Mouse (Mus musculus) lung, adult 2 months (tissue): Measurements from ENCODE around the gene Ryr3.

Source experiments
- CTCF ChIP-seq: fragments of 200-500 bp; IDR thresholded peaks from 2 replicates; pipeline ENCODE4 v1.5.1; 2011; ENCODE audit warnings: mild to moderate bottlenecking, low read length, control low read depth; ENCODE audit not compliant: insufficient read depth
- POLR2A ChIP-seq: fragments of 200-500 bp; IDR thresholded peaks from 2 replicates; pipeline ENCODE4 v1.6.1; 2011; ENCODE audit warnings: low read depth, mild to moderate bottlenecking, control low read depth, low read length, borderline replicate concordance; ENCODE audit errors: extremely low read depth

DNA sequence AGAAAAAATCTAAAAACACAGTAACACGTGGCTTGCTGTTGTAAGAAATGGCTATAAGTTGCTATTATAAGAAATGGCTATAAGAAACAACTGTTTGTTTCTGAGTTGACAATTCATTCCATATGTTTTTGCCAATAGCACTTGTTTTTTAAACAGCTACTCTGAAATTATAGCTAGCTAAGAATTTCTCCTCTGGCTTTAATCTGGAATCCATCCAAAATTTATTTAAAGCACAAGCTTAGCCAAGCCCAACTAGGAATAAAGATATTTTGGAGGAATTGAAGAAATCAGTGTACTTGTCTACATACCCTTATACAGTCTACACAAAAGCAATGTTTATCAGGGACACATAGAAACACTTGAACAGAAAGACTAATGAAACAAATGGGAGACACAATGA is 93.4 kb downstream of the Ryr3 start:
- TF ChIP-seq CTCF = no peak
- TF ChIP-seq POLR2A = no peak
